Mouse (Mus musculus): ENCODE data around the gene Osbpl3. TPM values are rescaled to one million over a fixed set of nuclear protein-coding genes. Genes with fewer than 3 reads are reported as not detected.

Osbpl3 gene
- total RNA-seq, 2 experiments from 2014 or later: 2.2 to 3.4 TPM

DNA sequence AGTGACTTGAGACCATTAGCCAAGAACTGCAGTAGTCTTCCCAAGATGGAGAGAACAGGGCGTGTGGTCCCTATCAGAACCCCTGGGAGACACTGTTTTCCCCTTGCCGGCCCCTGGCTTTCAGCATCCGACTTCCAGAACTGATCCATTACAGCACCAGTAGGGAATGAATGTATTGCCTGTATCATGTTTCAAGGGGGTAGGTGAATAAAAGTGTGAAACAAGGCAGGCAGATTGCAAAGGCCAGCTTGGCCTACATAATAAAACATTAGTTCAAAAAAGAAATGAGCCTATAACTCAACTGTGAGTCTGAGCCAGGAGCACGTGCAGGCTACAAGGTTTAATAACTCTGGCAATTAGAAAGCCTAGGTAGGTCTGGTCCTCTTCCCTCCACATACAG, 52.5 kb downstream of the Osbpl3 start:
- DNase-seq (ENCODE audit: low spot score): no peak

DNA sequence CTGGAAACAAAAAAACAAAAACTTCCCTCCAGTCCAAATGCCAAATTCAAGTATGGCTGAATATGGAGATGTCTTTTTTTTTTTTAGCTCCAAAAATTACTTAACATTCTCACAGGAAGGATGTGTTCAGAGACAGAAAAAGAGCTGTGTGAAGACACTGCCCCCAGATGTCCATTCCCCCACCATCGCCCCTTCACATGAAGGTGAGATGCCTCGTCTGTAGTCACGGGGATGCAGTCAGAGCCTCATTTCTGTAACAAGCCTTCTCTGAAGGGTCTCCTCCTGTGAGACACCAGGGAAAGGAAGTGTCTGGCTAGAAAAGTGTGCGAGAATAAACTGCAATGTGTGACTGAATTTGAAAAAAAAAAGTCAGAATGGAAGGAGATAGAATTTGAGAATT, 53.1 kb downstream of the Osbpl3 start:
- DNase-seq (ENCODE audit: low spot score): no peak

DNA sequence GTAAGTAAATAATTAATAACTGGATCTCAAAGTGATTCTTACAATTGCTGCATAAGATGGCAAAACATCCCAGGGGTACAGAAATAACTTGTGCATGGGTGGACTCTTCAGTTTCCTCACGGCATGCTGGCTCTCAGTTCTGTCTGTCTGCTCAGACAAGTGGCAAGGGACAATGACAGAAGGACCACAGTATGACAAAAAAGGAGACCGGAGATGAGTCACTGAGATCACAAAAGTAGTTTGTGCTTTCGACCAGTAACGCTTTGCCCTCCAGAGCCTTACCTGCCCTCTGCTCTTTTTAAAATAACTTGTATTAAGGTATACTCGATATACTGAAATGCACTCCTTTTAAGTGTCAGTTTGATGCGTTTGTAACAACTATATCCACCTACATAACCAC, 55.8 kb downstream of the Osbpl3 start:
- no peak for DNase-seq (ENCODE audit: low spot score)

DNA sequence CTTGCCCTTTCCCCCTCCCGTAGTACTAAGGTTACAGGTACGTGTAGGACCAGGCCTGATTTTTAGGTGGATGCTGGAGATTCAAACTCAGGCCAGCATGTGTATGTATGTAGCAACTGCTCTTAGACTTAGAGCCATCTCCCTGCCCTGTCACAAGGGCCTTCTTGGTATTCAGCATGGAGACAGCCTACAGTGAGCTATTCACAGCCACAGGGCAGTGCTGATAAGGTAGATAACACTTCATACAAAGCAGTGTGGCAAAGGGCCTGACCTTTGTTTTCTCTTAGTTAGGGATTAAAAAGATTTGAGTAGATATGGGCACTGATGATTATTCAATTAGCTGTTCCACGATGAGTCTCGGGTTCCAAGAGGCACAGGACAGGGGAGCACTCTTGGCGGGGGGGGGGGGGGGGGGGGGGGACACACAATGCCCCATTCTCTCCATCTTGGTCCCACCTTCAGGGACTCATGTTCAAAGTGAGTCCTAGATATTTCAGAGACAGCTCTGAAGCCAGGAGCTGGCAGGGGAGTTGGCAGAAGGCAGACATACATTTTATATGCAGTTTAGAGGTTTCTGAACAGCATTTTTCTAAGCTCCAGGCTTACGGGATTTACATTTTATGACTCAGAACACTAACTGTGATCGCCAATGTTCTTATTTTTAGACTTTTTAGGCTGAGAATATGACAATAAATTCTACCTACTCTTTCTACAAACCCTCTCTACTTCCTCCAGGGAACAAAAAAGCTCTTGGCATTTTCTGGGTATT, 56.4 kb downstream of the Osbpl3 start:
- no peak for DNase-seq (ENCODE audit: low spot score)

DNA sequence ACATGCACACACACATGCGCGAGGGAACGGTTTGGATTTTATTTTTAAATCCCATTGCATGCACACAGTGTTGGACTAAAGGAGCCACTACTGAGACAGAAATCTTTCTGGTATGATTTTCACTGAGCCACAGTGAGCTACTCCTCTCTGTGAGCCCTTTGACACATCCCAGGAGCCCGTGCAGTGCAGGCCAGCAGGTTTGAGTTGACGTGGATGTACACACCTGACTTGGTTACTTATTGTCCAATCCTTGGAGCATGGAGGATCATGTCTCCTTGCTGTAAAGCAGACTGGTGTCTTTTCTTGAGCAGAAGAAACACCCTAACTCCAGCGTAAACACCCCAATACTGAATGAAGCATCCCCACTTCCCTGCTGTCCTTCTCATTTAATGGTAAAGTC, 57.7 kb downstream of the Osbpl3 start:
- no peak for DNase-seq (ENCODE audit: low spot score)

DNA sequence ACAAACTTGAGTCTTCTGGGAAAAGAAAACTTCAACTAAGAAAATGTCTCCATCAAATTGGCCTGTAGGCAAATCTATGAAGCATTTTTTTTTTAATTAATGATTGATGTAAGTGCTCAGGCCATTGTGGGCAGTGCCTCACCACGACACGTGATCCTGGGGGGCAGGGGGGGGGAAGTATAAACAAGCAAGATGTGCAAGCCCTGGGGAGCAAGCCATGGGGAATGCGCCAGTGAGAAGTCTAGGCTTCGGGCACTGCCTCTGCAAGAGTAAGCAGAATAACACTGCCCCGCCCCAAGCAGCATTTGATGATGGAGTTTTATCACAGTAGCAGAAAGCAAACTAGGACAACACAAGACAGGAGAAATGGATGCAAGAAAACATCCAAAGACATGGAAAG, 58.9 kb downstream of the Osbpl3 start:
- DNase-seq (ENCODE audit: low spot score): no peak

DNA sequence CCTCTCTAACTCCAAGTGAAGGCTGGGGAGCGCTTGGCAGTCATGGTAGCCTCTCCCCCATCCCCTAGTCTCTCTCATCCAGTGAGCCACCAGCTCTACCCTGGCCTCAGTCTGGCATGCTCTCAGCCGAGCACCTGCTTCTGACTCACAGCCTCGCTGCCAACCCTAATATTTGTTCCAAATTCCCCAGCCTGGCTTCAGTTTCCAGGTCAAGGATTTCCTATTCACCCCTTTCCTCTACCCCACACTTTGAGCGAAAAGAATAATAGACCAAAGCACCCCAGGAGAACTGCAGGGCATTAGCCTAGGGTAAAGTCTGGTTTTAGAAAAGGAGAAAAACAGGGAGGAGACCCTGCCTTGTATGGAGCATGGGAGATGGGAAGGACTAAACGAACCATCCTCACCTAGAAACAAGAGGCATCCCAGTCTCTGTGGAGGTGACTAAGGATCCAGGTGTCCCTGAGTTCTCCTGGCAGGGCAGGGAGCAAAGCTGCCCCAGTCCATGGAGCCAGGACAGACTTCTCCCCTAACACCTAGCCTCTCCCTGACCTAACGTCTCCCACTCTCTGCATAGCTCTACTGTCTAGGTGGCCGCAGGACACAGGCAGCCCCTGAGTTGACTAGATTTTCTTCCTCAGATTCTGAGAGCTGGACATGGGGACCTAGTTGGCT, 60.2 kb downstream of the Osbpl3 start:
- DNase-seq (ENCODE audit: low spot score): no peak

DNA sequence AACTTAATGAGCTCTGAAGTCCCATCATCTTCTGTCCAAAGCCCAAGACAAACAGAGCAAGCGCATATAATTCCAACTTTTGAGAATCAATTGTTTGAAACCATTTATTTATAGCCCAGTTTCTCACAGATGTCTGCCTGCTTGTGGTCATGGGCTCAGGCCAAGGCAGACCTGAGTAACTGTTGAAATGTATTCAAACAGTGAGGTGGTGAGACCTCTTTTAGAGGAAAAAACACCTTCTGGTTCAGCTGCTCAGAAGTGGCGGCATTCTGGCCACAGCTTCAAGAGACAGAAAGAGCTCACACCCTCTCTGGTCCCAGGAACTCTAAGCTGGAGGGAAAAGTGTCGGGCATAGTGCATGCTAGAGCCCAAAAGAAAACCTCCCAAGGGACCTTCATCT, 61.6 kb downstream of the Osbpl3 start:
- no peak for DNase-seq (ENCODE audit: low spot score)

DNA sequence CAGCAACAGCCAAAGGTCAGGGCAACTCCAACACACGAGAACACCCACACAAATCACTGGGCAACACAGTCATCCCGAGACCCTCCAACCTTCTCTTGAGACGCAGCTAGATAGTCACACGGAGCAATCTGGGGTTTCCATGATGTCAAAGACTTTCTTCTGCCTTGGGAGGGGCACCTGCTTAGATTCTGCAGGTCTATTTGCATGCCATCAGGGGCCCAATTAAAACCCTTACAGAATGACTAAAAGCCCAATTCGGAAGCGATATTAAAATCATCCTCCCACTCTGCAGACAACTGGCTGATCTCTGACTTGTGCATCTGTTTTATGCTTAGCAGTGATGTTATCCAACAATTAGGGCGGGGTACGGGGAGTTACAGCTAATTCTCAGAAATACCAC, 62.0 kb downstream of the Osbpl3 start:
- no peak for DNase-seq (ENCODE audit: low spot score)

DNA sequence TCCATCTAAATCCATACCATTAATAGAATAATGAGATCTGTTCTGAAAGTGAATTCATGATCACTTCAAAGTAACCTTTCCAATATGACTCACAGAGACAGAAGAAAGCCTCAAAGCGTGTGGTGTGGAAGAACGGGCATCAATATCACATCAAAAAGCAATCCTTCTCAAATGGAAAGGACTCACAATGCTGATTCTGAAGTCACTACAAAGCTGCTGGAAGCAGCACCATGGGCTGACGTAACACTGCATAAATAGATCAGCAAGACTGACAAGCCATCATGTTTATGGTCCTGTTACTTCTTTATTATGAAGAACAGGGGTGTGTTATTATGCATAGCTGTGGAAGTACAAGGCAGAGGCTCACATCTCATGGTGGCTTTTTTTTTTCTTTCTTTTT, 64.0 kb downstream of the Osbpl3 start:
- no peak for DNase-seq (ENCODE audit: low spot score)

DNA sequence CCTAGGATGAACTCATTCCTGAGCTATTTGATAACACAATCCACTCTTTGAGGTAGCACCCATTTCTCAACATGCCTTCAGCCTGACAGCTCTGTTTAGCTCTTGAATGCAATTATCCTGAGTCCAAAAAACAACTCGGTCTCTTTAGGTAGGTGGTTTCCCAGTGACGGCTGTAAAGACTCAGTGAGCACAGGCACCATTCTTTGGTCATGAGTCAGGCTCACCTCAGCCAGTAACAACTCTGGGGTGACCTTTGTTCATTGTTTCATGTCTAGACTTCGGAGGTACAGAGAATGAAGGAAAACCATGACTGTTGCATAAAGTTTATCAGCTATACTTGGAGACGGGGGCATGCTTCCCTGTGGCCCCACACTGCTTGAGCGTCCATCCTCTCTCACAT, 65.7 kb downstream of the Osbpl3 start:
- no peak for DNase-seq (ENCODE audit: low spot score)

DNA sequence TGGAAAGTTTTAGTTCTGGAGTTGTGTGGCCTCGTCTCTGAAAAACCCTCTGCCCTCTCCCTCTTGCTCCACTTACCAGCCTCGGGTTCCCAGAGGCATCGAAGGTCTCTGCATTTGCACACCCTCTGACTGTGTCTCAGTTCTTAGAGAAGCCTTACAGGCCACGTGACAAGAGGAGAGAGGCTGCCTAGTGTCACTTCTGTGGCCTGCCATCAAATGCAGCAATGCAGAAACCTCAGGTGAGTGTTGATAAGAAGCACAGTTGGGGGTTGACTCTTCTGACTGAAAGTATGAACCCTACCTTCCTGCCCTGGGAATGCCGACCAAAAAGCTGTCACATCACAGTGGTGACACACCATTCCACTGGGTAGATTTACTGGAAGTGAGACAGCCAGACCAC, 68.4 kb downstream of the Osbpl3 start:
- DNase-seq (ENCODE audit: low spot score): no peak

DNA sequence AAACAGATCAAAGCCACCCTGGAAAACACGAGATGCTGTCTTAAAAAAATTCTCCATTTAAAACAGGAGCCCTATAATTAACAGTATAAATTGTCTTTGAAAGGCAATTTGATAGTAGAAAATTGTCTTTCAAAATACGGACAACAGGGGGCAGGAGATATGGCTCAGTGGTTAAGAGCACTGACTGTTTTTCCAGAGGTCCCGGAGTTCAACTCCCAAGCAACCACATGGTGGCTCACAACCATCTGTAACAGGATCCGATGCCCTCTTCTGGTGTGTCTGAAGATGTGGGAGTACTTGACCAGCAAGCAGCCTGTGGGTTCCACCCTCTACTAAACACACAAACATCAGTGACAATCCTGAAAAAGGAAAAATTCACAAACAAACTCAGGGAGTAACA, 69.5 kb downstream of the Osbpl3 start:
- no peak for DNase-seq (ENCODE audit: low spot score)

DNA sequence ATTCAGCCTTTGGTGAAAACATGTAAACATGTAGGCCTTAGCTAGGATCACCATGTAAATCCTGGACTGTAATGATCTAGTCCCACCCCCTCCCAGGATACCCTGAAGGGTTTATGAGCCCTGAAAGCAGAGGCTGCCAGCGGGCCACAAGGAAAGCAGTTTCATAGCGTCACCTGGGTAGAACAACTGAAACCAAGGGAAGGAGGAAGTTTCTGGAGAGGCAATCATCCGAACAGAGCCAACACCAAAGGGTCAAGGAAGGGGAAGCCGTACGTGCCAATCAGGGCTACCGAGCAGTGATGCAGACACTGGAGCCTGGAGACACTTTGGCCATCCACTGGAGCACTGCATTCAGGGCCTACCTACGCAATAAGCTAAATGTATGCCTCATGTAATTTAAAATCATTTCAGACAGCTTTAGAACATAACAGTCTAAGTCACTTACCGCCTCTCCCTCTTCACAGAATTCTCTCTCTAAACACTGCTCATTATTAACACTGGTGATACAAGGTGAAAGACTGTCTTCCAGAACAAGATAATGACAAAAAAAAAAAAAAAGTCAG, 70.5 kb downstream of the Osbpl3 start:
- DNase-seq (ENCODE audit: low spot score): no peak

DNA sequence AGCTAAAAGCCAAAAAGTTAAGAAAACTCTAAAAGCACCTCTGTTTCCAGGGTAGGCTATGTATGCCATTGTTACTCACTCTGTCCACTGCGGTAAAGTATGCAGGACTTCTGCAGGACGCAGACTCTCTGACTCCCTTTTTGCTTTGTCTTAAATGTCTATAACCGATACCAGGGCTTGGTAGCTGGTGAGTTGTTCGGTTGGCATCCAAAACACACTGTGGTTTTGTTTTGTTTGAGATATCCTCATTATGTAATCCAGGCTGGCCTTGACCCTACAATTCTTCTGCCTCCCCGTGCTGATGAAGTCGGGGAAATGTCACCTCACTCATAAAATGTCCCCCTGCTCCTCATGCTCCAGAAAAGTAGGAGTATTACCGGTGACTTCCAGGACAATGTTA, 73.3 kb downstream of the Osbpl3 start:
- no peak for DNase-seq (ENCODE audit: low spot score)

DNA sequence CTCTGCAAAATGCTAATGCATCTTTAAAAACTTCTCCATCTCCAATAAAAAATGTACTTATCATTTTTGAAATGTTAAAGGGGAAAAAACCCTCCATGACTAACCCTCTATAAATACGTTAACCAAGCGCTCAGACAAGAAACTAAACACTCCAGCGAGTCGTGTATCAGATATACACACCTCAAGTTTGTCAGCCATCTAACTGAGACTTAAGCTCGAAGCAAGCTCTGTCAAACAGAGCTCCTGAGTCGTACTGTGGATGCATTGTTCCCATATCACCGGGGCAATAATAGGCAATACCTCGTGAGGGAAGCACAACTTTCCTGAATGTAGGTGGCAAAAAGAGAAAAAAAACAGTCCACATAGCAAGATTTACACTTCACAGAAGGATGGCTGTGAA, 73.8 kb downstream of the Osbpl3 start:
- no peak for DNase-seq (ENCODE audit: low spot score)

DNA sequence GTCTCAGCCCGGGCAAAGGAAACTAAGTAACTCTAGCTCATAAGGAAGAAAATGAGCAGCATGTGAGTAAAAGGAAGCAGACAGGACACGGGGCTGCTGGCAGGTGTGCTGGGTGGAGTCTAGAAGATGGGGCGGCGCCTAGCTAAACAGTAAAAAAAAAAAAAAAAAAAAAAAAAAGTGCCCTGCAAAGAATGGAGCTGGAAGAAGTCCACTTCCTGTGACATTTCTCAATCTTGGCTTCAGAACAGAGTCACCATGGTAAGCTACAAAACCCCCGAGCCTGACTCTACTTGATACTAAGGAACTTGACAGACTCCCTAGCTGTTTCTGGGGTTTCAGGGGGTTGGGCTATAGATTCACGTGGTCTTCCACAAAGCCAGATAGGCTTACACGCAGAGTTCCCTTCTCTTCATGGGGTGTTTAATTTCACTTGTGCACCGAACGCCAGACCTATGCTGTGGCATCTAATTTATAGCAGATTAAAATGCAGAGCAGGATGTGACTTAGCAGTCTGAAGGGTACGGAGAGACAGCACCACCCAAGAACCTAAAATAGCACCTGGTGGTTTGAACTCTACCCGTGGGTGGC, 74.4 kb downstream of the Osbpl3 start:
- DNase-seq (ENCODE audit: low spot score): peak; percentile 15

DNA sequence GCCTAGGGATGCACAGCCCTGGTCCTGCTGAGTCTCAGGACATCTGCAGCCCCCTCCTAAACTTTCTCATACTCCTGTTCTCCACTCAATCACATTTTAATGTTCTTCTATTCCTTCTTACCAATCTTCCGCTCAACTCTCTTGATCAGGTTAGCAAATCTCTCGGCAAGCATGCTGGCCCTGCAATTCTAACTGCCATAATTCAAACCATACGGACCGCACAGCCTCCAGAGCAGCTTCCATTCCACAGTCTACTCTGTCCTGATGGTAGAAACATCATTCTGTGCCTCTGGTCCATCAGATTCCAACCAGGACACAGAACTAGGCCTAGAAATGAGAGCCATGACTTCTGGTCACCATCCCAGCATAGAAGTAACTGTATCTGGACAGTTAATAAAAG, 76.3 kb downstream of the Osbpl3 start:
- no peak for DNase-seq (ENCODE audit: low spot score)

DNA sequence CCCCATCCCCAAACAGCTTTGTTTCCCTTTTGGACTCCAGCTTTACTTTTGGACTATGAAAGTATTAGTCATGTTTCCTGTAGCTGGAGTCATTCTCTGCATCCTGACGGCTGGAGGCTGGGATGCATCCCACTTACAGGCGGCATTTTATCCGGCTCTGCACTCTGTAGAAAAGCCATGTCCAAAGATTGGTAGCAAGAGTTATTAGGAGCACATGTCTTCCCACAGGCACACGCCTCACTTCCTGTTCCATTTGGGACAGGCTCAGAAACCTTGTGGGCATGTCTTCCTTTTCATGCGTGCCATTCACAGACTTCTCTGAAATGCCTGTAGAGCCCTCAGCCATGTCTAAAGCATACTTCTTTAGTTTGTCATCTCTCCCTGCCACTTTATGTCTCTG, 76.9 kb downstream of the Osbpl3 start:
- no peak for DNase-seq (ENCODE audit: low spot score)

DNA sequence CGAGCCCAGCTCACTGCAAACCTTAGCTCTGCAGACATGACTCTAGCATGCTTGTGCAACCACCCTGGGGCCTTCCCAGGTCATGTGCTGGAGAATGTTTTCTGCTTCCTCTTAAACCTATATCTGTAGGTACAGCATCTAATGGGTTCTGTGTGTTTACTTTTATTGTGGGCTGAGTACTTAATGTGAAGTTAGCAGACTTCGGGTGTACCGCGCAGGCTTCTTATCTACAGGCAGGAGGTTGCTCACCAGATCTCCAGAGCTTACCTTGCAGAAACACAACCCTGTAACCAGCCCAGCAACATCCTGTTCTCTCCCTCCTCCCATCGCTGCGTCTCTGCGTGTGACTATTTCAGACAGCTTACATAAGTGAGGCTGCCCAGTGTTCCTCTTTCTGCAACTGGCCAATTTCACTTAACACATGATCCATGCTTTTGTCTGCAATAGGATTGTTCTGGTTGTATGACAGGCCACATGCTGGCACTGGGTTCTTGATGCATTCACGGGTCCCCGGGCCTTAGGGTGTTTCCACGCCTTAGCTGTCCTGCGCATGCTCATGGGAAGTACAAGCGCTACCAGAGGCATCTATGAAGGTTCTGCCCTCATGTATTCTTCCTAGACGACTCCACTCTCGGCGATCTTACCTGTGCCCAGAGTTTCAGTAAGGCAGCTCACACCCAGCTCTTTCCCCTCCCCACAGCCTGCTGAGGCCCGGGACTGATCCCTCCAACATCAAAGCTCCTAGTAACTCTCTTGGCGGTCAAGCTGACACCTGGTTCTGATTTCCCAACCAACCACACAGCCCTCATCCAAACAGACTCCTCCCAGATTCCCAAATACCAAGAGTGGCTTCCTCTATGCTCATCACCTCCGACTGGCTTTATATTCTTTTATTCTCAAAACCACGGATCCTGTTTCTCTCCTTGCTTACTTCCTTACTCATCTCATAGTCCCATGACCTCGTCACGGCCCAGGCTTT, 78.0 kb downstream of the Osbpl3 start:
- no peak for DNase-seq (ENCODE audit: low spot score)

DNA sequence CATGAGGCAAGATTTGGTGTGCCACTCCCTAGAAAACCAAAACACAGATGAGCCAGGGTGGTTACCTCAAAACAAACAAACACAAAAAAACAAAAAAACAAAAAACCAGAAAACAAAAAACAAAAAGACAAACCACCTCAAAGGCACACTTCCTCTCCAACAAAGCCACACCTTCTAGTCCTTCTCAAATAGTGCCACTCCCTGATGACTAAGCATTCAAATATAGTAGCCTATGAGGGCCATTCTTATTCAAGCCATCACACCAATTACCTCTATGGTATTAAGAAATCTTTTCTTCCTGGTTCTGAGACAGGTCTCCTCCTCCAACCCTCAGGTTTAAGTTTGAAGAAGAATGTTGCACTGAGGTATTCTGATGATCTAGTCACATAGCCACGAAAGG, 79.3 kb downstream of the Osbpl3 start:
- DNase-seq (ENCODE audit: low spot score): no peak

All from gastrocnemius, adult 18-20 months (tissue).